Mouse (Mus musculus): Measurements from ENCODE around the gene Olfr584.

Olfr584 gene

GRCm38 (mm10) chr7:103081585-103081984 is at the start of gene Olfr584:
Gene Olfr584 (plus strand): TSS chr7:103081885.
- no peak for DNase-seq

GRCm38 (mm10) chr7:103037724-103038123 is 44.0 kb upstream of the Olfr584 start, which contains the start of gene Olfr582:
Gene Olfr582 (plus strand): TSS chr7:103038024.
- DNase-seq = no peak

- no peak for DNase-seq
Observed at GRCm38 (mm10) chr7:103051000-103051399, 30.7 kb upstream of the Olfr584 start, which contains the start of gene Olfr583. Gene Olfr583 (plus strand): TSS chr7:103051300.

- DNase-seq = no peak
Observed at GRCm38 (mm10) chr7:103097420-103097819, 15.7 kb downstream of the Olfr584 start, which contains the start of gene Olfr585. Gene Olfr585 (plus strand): TSS chr7:103097720.

GRCm38 (mm10) chr7:103119406-103119805 is 37.7 kb downstream of the Olfr584 start:
- peak; percentile 3 to 7 for DNase-seq

GRCm38 (mm10) chr7:103125538-103125937 is 43.9 kb downstream of the Olfr584 start, which contains the start of gene Olfr586:
Gene Olfr586 (minus strand): TSS chr7:103125638.
- no peak for DNase-seq

Data from kidney, postnatal 4 days (tissue).